16 mouse cellular contexts compared by ENCODE assay signal in the genomic region with DNA sequence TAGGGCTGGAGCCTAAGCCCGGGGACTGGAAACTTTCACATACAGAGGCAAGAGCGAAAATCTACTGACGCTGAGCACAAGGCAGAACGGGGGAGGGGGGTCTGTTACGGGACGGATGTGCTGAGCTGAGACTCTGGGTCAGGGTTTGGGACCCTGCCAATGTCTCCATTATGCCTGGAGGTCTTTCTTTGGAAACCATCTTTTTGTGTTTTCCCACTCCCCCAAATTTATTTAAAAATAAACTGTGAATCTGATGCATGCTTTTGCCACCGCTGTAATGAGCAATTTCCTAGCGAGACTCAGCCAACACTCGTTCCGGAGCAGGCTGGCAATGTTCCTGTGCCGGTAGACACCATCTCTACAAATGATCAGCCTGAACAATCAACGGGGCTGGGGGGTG. TPM values are rescaled to one million over a fixed set of nuclear protein-coding genes. Genes with fewer than 3 reads are reported as not detected.
A peak's percentile ranks its signal among the peaks of the same experiment; 100 is the strongest.
DNase-seq lines count a peak whose midpoint lies in the region; ATAC-seq and TF ChIP-seq lines count a peak whose summit lies in the region.
"Had no signal": no experiment of that assay in that cellular context is flagged by ENCODE, and none has a peak within 500 bp of the region (broad histone marks: within the 10 kb centered on the region; RNA-seq: fewer than 3 reads in every experiment).

No protein-coding gene starts in this region.

- H3K36me3 ChIP-seq in hindbrain, postnatal 0 days (ENCODE audit: insufficient read depth, low read length): no peaks in the 10 kb centered on the region
- no peaks in the 10 kb centered on the region for H3K36me3 ChIP-seq in hindbrain, embryonic 11.5 days (ENCODE audit: control insufficient read depth, insufficient read depth, low read length)
- no peaks in the 10 kb centered on the region for H3K36me3 ChIP-seq in forebrain, embryonic 15.5 days
- no peaks in the 10 kb centered on the region for H3K36me3 ChIP-seq in stomach, embryonic 16.5 days (ENCODE audit: control insufficient read depth, insufficient read depth, low read length)

- H3K4me1 ChIP-seq in hindbrain, postnatal 0 days (ENCODE audit: insufficient read depth, low read length): peaks cover 11% of the 10 kb centered on the region
- H3K4me1 ChIP-seq in hindbrain, embryonic 11.5 days (replicated peaks; ENCODE audit: control insufficient read depth, insufficient read depth, low read length): no peaks in the 10 kb centered on the region
- H3K4me1 ChIP-seq in forebrain, embryonic 15.5 days: peaks cover 42% of the 10 kb centered on the region
- H3K4me1 ChIP-seq in stomach, embryonic 16.5 days (ENCODE audit: control insufficient read depth, insufficient read depth, low read length): peaks cover 15% of the 10 kb centered on the region

- DNase-seq in hindbrain, postnatal 0 days (ENCODE audit: low spot score): peak; percentile 37
- DNase-seq in hindbrain, embryonic 11.5 days (ENCODE audit: low spot score): no peak
- peak; percentile 36 for DNase-seq in lung, postnatal 10 days
- DNase-seq in lung, postnatal 14 days: no peak
- DNase-seq in neural tube, embryonic 10.5 days (ENCODE audit: extremely low spot score, low spot score): no peak
- DNase-seq: adrenal gland, adult 2 months; gastrocnemius, postnatal 36 days had no signal

- TF ChIP-seq CTCF in hindbrain, postnatal 0 days (IDR thresholded peaks at IDR 0.05; ENCODE audit: low read depth): no peak

- no peak overlapping the region for H3K4me3 ChIP-seq in hindbrain, postnatal 0 days (ENCODE audit: low read length)
- no peak overlapping the region for H3K4me3 ChIP-seq in hindbrain, embryonic 11.5 days (ENCODE audit: low read depth, low read length)
- no peak overlapping the region for H3K4me3 ChIP-seq in forebrain, embryonic 15.5 days
- H3K4me3 ChIP-seq in stomach, embryonic 16.5 days (replicated peaks; ENCODE audit: low read length): no peak overlapping the region

- H3K4me2 ChIP-seq in hindbrain, postnatal 0 days (ENCODE audit: low read depth, low read length): no peak overlapping the region; the same call in 1 of the 2 replicates
- no peak overlapping the region for H3K4me2 ChIP-seq in hindbrain, embryonic 11.5 days (replicated peaks; ENCODE audit: low read depth, low read length)
- H3K4me2 ChIP-seq in forebrain, embryonic 15.5 days (replicated peaks): 0 out of 2 replicates have a peak overlapping the region, but pooled peaks have one; percentile 1
- no peak overlapping the region for H3K4me2 ChIP-seq in stomach, embryonic 16.5 days (ENCODE audit: low read depth, low read length)

- H3K27me3 ChIP-seq in hindbrain, postnatal 0 days (ENCODE audit: insufficient read depth, low read length): no peaks in the 10 kb centered on the region
- no peaks in the 10 kb centered on the region for H3K27me3 ChIP-seq in hindbrain, embryonic 11.5 days (ENCODE audit: control insufficient read depth, insufficient read depth, low read length)
- H3K27me3 ChIP-seq in forebrain, embryonic 15.5 days: no peaks in the 10 kb centered on the region
- no peaks in the 10 kb centered on the region for H3K27me3 ChIP-seq in stomach, embryonic 16.5 days (ENCODE audit: control insufficient read depth, insufficient read depth, low read length)
- H3K27me3 ChIP-seq: Patski had no signal

- no peak overlapping the region for H3K27ac ChIP-seq in hindbrain, postnatal 0 days
- no peak overlapping the region for H3K27ac ChIP-seq in hindbrain, embryonic 11.5 days (ENCODE audit: low read depth, low read length)
- H3K27ac ChIP-seq in forebrain, embryonic 15.5 days (replicated peaks): 0 out of 2 replicates have a peak overlapping the region, but pooled peaks have one; percentile 0
- H3K27ac ChIP-seq in stomach, embryonic 16.5 days (ENCODE audit: low read length): peak overlapping the region; percentile 12; the same call in 1 of the 2 replicates
- H3K27ac ChIP-seq: macrophage had no signal

- no peak overlapping the region for H3K9ac ChIP-seq in hindbrain, postnatal 0 days (replicated peaks; ENCODE audit: low read length)
- H3K9ac ChIP-seq in hindbrain, embryonic 11.5 days (ENCODE audit: low read depth, low read length): no peak overlapping the region
- no peak overlapping the region for H3K9ac ChIP-seq in forebrain, embryonic 15.5 days (replicated peaks)
- H3K9ac ChIP-seq in stomach, embryonic 16.5 days (ENCODE audit: low read length): no peak overlapping the region; the same call in 1 of the 2 replicates

- H3K9me3 ChIP-seq in hindbrain, postnatal 0 days (ENCODE audit: low read length): no peaks in the 10 kb centered on the region
- no peaks in the 10 kb centered on the region for H3K9me3 ChIP-seq in hindbrain, embryonic 11.5 days (ENCODE audit: control insufficient read depth, low read length)
- H3K9me3 ChIP-seq in forebrain, embryonic 15.5 days: no peaks in the 10 kb centered on the region
- no peaks in the 10 kb centered on the region for H3K9me3 ChIP-seq in stomach, embryonic 16.5 days (replicated peaks; ENCODE audit: control insufficient read depth, low read length)

- no peak for ATAC-seq in hindbrain, postnatal 0 days
- ATAC-seq in hindbrain, embryonic 11.5 days (ENCODE audit: low FRiP score): no peak
- ATAC-seq in forebrain, embryonic 15.5 days (replicated peaks): no peak
- peak; percentile 34; the same call in 1 of the 2 replicates for ATAC-seq in stomach, embryonic 16.5 days (ENCODE audit: insufficient read depth, low FRiP score)
- ATAC-seq: intestine, postnatal 0 days; Patski had no signal

- WGBS in hindbrain, postnatal 0 days: 44% methylated on average over 12 of the region's 12 CpGs
- 80% methylated on average over 12 of the region's 12 CpGs for WGBS in hindbrain, embryonic 11.5 days
- 26% methylated on average over 12 of the region's 12 CpGs for WGBS in forebrain, embryonic 15.5 days
- 45% methylated on average over 12 of the region's 12 CpGs for WGBS in stomach, embryonic 16.5 days

RNA-seq across cellular contexts. Expression of a gene that starts 57.0 kb away (rescaled TPM):
- total RNA-seq in hindbrain, postnatal 0 days (2014; rRNA removed): not detected in 2 replicates
- polyA plus RNA-seq in hindbrain, postnatal 0 days (2015; fragmentation: Nextera tagmentation; extraction: Ambion mirVana): not detected in 2 replicates
- polyA plus RNA-seq in hindbrain, embryonic 11.5 days (2014; fragmentation: Nextera tagmentation; extraction: Ambion mirVana): 0.17 TPM in 1 of 2 replicates, not detected in the other
- 0.06 TPM in 1 of 2 replicates, not detected in the other for polyA plus RNA-seq in forebrain, embryonic 15.5 days (2015; fragmentation: Nextera tagmentation; extraction: Ambion mirVana)
- 42.0 and 64.4 TPM in 2 replicates for polyA plus RNA-seq in stomach, embryonic 16.5 days (2015; fragmentation: Nextera tagmentation; extraction: Ambion mirVana)
- total RNA-seq: adrenal gland, adult 2 months; gastrocnemius, postnatal 36 days; layer of hippocampus, postnatal 10 days; liver, adult 2 months had no signal
- polyA plus RNA-seq: adrenal gland, adult 2 months; cortical plate, adult 2 months; heart, postnatal 0 days; liver, adult 2 months; macrophage; Patski had no signal

Comparison
In these comparisons a context has a peak if more than half of its experiments do, and no peak if none do; other contexts are left out.
1. DNase-seq: peak in hindbrain, postnatal 0 days (single experiment) and lung, postnatal 10 days (single experiment); none in hindbrain, embryonic 11.5 days (single experiment), lung, postnatal 14 days (single experiment) and neural tube, embryonic 10.5 days (single experiment).
2. H3K27ac ChIP-seq: peak in forebrain, embryonic 15.5 days (single experiment) and stomach, embryonic 16.5 days (single experiment); none in hindbrain, postnatal 0 days (single experiment) and hindbrain, embryonic 11.5 days (single experiment).
3. RNA of a gene that starts 57.0 kb away (polyA plus RNA-seq): 42.0 to 64.4 TPM in stomach, embryonic 16.5 days; 0.06 TPM in forebrain, embryonic 15.5 days, not detected in hindbrain, postnatal 0 days and 0.17 TPM in hindbrain, embryonic 11.5 days; every median in the first group is over 10 times any median in the second.